Comparison of ENCODE assay signal across 9 mouse cellular contexts in genomic region chr8:61515931-61516744, GRCm38 (mm10). TPM values are rescaled to one million over a fixed set of nuclear protein-coding genes. Genes with fewer than 3 reads are reported as not detected.
A peak's percentile ranks its signal among the peaks of the same experiment; 100 is the strongest.
DNase-seq lines count a peak whose midpoint lies in the region; ATAC-seq and TF ChIP-seq lines count a peak whose summit lies in the region.
"Had no signal": no experiment of that assay in that cellular context is flagged by ENCODE, and none has a peak within 500 bp of the region (broad histone marks: within the 10 kb centered on the region; RNA-seq: fewer than 3 reads in every experiment).

No protein-coding gene starts in this region.

- ATAC-seq in forebrain, embryonic 11.5 days (replicated peaks; ENCODE audit: low FRiP score): peak; percentile 85
- peak; percentile 70 for ATAC-seq in lung, embryonic 14.5 days (ENCODE audit: insufficient read depth)

- 0 out of 2 replicates have a peak, but pooled peaks have one; percentile 9 for TF ChIP-seq EP300 in ES-Bruce4 (IDR thresholded peaks at IDR 0.05; ENCODE audit: insufficient read depth, low read depth, low read length)

- WGBS in forebrain, embryonic 11.5 days: 41% methylated on average over 25 of the region's 25 CpGs
- WGBS in lung, embryonic 14.5 days: 50% methylated on average over 25 of the region's 25 CpGs

- peak overlapping the region; percentile 51; the same call in 1 of the 2 replicates for H3K27ac ChIP-seq in ES-Bruce4 (ENCODE audit: insufficient read depth, low read length)
- H3K27ac ChIP-seq in forebrain, embryonic 11.5 days (ENCODE audit: low read depth, low read length): peak overlapping the region; percentile 85
- H3K27ac ChIP-seq in lung, embryonic 14.5 days (ENCODE audit: low read depth): no peak overlapping the region
- H3K27ac ChIP-seq: heart, embryonic 13.5 days had no signal

- H3K27me3 ChIP-seq in ES-Bruce4 (ENCODE audit: control insufficient read depth, insufficient read depth, low read length, poor library complexity, severe bottlenecking): no peaks in the 10 kb centered on the region
- no peaks in the 10 kb centered on the region for H3K27me3 ChIP-seq in forebrain, embryonic 11.5 days (ENCODE audit: control insufficient read depth, insufficient read depth, low read length)
- no peaks in the 10 kb centered on the region for H3K27me3 ChIP-seq in lung, embryonic 14.5 days (ENCODE audit: insufficient read depth, low read length)
- H3K27me3 ChIP-seq: heart, embryonic 13.5 days had no signal

- DNase-seq in c-Kit-positive CD71-negative TER-119-negative erythroid progenitor cells, embryonic 14.5 days (ENCODE audit: low read depth): peak; percentile 51
- DNase-seq in forebrain, embryonic 11.5 days (ENCODE audit: low spot score): peak; percentile 89
- peak; percentile 85 for DNase-seq in heart, postnatal 4 days
- DNase-seq in layer of hippocampus, adult 11-12 months (ENCODE audit: low spot score): peak; percentile 90
- peak; percentile 92 for DNase-seq in lung, embryonic 14.5 days
- DNase-seq in retina, adult 2 months (ENCODE audit: low read depth, low spot score): peak; percentile 61
- peak; percentile 75 for DNase-seq in thymus, postnatal 14 days

- H3K9ac ChIP-seq in ES-Bruce4 (ENCODE audit: low read depth, poor library complexity, severe bottlenecking): 0 out of 2 replicates have a peak overlapping the region, but pooled peaks have one; percentile 9
- H3K9ac ChIP-seq in forebrain, embryonic 11.5 days (ENCODE audit: low read length): no peak overlapping the region; the same call in 1 of the 2 replicates
- H3K9ac ChIP-seq in lung, embryonic 14.5 days: no peak overlapping the region
- H3K9ac ChIP-seq: heart, embryonic 13.5 days had no signal

- peak overlapping the region; percentile 5; the same call in 1 of the 2 replicates for H3K4me2 ChIP-seq in forebrain, embryonic 11.5 days (ENCODE audit: low read depth, low read length, severe bottlenecking)
- H3K4me2 ChIP-seq in lung, embryonic 14.5 days: no peak overlapping the region
- H3K4me2 ChIP-seq: heart, embryonic 13.5 days had no signal

- H3K36me3 ChIP-seq in ES-Bruce4 (ENCODE audit: control insufficient read depth, insufficient read depth, low read length, poor library complexity, severe bottlenecking): peaks cover 10% of the 10 kb centered on the region
- H3K36me3 ChIP-seq in forebrain, embryonic 11.5 days (ENCODE audit: control insufficient read depth, insufficient read depth, low read length): peaks cover 3% of the 10 kb centered on the region; the same call in 1 of the 2 replicates
- H3K36me3 ChIP-seq in lung, embryonic 14.5 days (ENCODE audit: insufficient read depth): peaks cover 68% of the 10 kb centered on the region

- no peak for TF ChIP-seq POLR2A in ES-Bruce4 (IDR thresholded peaks at IDR 0.05; ENCODE audit: insufficient read depth, low read length)

- H3K4me3 ChIP-seq in ES-Bruce4 (ENCODE audit: low read depth, low read length): no peak overlapping the region
- no peak overlapping the region for H3K4me3 ChIP-seq in forebrain, embryonic 11.5 days (ENCODE audit: low read depth, low read length)
- no peak overlapping the region for H3K4me3 ChIP-seq in lung, embryonic 14.5 days (ENCODE audit: low read depth, low read length)
- H3K4me3 ChIP-seq: heart, embryonic 13.5 days had no signal

- peaks cover 2% of the 10 kb centered on the region for H3K4me1 ChIP-seq in ES-Bruce4 (ENCODE audit: control insufficient read depth, insufficient read depth, low read length)
- H3K4me1 ChIP-seq in forebrain, embryonic 11.5 days (replicated peaks; ENCODE audit: control insufficient read depth, insufficient read depth, low read length): peaks cover 11% of the 10 kb centered on the region
- H3K4me1 ChIP-seq in lung, embryonic 14.5 days (ENCODE audit: insufficient read depth): no peaks in the 10 kb centered on the region
- H3K4me1 ChIP-seq: heart, embryonic 13.5 days had no signal

- H3K9me3 ChIP-seq in ES-Bruce4 (replicated peaks; ENCODE audit: control insufficient read depth, insufficient read depth, low read length, poor library complexity, severe bottlenecking): no peaks in the 10 kb centered on the region
- no peaks in the 10 kb centered on the region for H3K9me3 ChIP-seq in forebrain, embryonic 11.5 days (ENCODE audit: control insufficient read depth, low read length)
- no peaks in the 10 kb centered on the region for H3K9me3 ChIP-seq in lung, embryonic 14.5 days (ENCODE audit: low read depth, low read length)
- H3K9me3 ChIP-seq: heart, embryonic 13.5 days had no signal

- TF ChIP-seq CTCF in ES-Bruce4 (IDR thresholded peaks at IDR 0.05; ENCODE audit: low read depth, low read length): peak; percentile 89
- TF ChIP-seq CTCF in lung, embryonic 14.5 days (IDR thresholded peaks at IDR 0.05; ENCODE audit: low read depth): peak; percentile 93

RNA-seq across cellular contexts. Expression of gene Cbr4, which starts 28.6 kb away (rescaled TPM):
- polyA plus RNA-seq in ES-Bruce4 (2011; ENCODE audit: insufficient read depth, insufficient read length, low read depth, missing spikeins): 66.8 and 67.7 TPM in 2 replicates
- 27.9 and 31.0 TPM in 2 replicates for polyA plus RNA-seq in forebrain, embryonic 11.5 days (2014; fragmentation: Nextera tagmentation; extraction: Ambion mirVana)
- 10 to 100 TPM; 40.3 to 41.2 TPM for total RNA-seq in heart, postnatal 4 days (2021)
- 26.4 and 31.6 TPM in 2 replicates for polyA plus RNA-seq in lung, embryonic 14.5 days (2014; fragmentation: Nextera tagmentation; extraction: Ambion mirVana)
